Mouse (Mus musculus) central nervous system, embryonic 14 days (tissue): ENCODE results near the gene Alg3. TPM values are rescaled to one million over a fixed set of nuclear protein-coding genes. Genes with fewer than 3 reads are reported as not detected.

Experiments used
- polyA plus RNA-seq: library from polyadenylated mRNA; depleted of rRNA; stranded (reverse); fragments of >200 nt; gene quantifications from 2 replicates; pipeline ENCODE4 v1.2.3, GENCODE M21; 2012; rRNA removed

Gene Alg3
- polyA plus RNA-seq, result 27.2 and 27.6 TPM in 2 replicates

GRCm38 (mm10) chr16:20611357-20612227 lies at the start of gene Alg3, which contains the start of the genes Eef1akmt4 and Gm49333:
Gene Alg3 (minus strand): TSS chr16:20611735.
Gene Eef1akmt4 (plus strand): TSS chr16:20611593.
Gene Gm49333 (plus strand): TSS chr16:20611610.

GRCm38 (mm10) chr16:20651076-20651946 lies 39.8 kb upstream of the Alg3 start, which contains the start of gene Psmd2:
Gene Psmd2 (plus strand): TSS chr16:20651652.

GRCm38 (mm10) chr16:20629731-20630634 lies 18.4 kb upstream of the Alg3 start, which contains the start of gene Ece2:
Gene Ece2 (plus strand): TSS chr16:20629828.

GRCm38 (mm10) chr16:20621191-20621990 lies 9.9 kb upstream of the Alg3 start, which contains the start of gene Camk2n2:
Gene Camk2n2 (minus strand): TSS chr16:20621287.

GRCm38 (mm10) chr16:20589366-20589938 lies 22.1 kb downstream of the Alg3 start, which contains the start of gene Vwa5b2:
Gene Vwa5b2 (plus strand): TSS chr16:20589471.

Other genes starting within 250 kb of the Alg3 start
- 269 and 286 TPM in 2 replicates for gene Abcc5, start 185.3 kb downstream of the Alg3 start, polyA plus RNA-seq
- 50.9 and 53.0 TPM in 2 replicates for gene Eif2b5, start 112.9 kb downstream of the Alg3 start, polyA plus RNA-seq
- gene Dvl3, start 94.8 kb downstream of the Alg3 start, polyA plus RNA-seq, result 81.3 and 94.9 TPM in 2 replicates
- gene Ap2m1, start 76.3 kb downstream of the Alg3 start, polyA plus RNA-seq, result 996 and 1,020 TPM in 2 replicates
- gene Abcf3, start 63.2 kb downstream of the Alg3 start, polyA plus RNA-seq, result 68.0 and 74.3 TPM in 2 replicates
- 29.8 and 35.2 TPM in 2 replicates for gene Vwa5b2, start 22.3 kb downstream of the Alg3 start, polyA plus RNA-seq
- 11.8 and 12.3 TPM in 2 replicates for gene Eef1akmt4, start 142 bp downstream of the Alg3 start, polyA plus RNA-seq
- 0.06 TPM in 1 of 2 replicates, not detected in the other for gene Gm49333, start 125 bp downstream of the Alg3 start, polyA plus RNA-seq
- gene Camk2n2, start 9.6 kb upstream of the Alg3 start, polyA plus RNA-seq, result 65.1 and 66.7 TPM in 2 replicates
- gene Ece2, start 18.1 kb upstream of the Alg3 start, polyA plus RNA-seq, result 29.3 and 32.5 TPM in 2 replicates
- gene Psmd2, start 39.9 kb upstream of the Alg3 start, polyA plus RNA-seq, result 219 and 227 TPM in 2 replicates
- 245 and 252 TPM in 2 replicates for gene Eif4g1, start 56.6 kb upstream of the Alg3 start, polyA plus RNA-seq
- 44.1 and 52.6 TPM in 2 replicates for gene Fam131a, start 81.5 kb upstream of the Alg3 start, polyA plus RNA-seq
- gene Polr2h, start 105.9 kb upstream of the Alg3 start, polyA plus RNA-seq, result 67.8 and 68.8 TPM in 2 replicates
- 80.5 and 93.6 TPM in 2 replicates for gene Clcn2, start 106.0 kb upstream of the Alg3 start, polyA plus RNA-seq
- 24.7 and 29.3 TPM in 2 replicates for gene Chrd, start 121.4 kb upstream of the Alg3 start, polyA plus RNA-seq
- gene Thpo, start 122.8 kb upstream of the Alg3 start, polyA plus RNA-seq, result 3.2 and 3.3 TPM in 2 replicates